Mouse (Mus musculus) midbrain, embryonic 10.5 days (tissue): Measurements from ENCODE around the gene Gsg1. TPM values are rescaled to one million over a fixed set of nuclear protein-coding genes. Genes with fewer than 3 reads are reported as not detected.

Source experiments
- DNase-seq: peaks from one replicate; pipeline ENCODE4 v3.0.0-alpha.2; 2017; ENCODE audit warnings: low spot score
- H3K27ac ChIP-seq: fragments of 300-500 bp; sonication (generic); replicated peaks from 2 replicates; pipeline ENCODE4 v1.5.1; 2016; ENCODE audit warnings: mild to moderate bottlenecking
- H3K27me3 ChIP-seq: fragments of 300-500 bp; sonication (generic); 2 replicates; pipeline ENCODE4 v1.6.1; 2016; ENCODE audit warnings: low read depth, mild to moderate bottlenecking; ENCODE audit not compliant: poor library complexity, severe bottlenecking
- H3K36me3 ChIP-seq: fragments of 300-500 bp; sonication (generic); 2 replicates; pipeline ENCODE4 v1.6.1; 2016; ENCODE audit warnings: mild to moderate bottlenecking, moderate library complexity
- H3K4me1 ChIP-seq: fragments of 300-500 bp; sonication (generic); 2 replicates; pipeline ENCODE4 v1.6.1; 2016
- H3K4me3 ChIP-seq: fragments of 300-500 bp; sonication (generic); 2 replicates; pipeline ENCODE4 v1.5.1; 2016; ENCODE audit warnings: mild to moderate bottlenecking, moderate library complexity
- H3K9me3 ChIP-seq: fragments of 300-500 bp; sonication (generic); replicated peaks from 2 replicates; pipeline ENCODE4 v1.6.1; 2016; ENCODE audit warnings: mild to moderate bottlenecking
- WGBS: fragments of 180-500 bp; shearing (Covaris S2); methylation state at CpG from one replicate; pipeline ENCODE4 v1.1.7; 2016; 5-methylcytosine and 5-hydroxymethylcytosine counted together
- polyA plus RNA-seq: library from polyadenylated mRNA; unstranded; fragments of >200 nt; fragmentation: Nextera tagmentation; extraction: Ambion mirVana; gene quantifications from 2 replicates; pipeline ENCODE4 v1.2.1, GENCODE M21; 2016

Gsg1 gene
- polyA plus RNA-seq, 1 experiment from 2014 or later: 0.09 TPM

DNA sequence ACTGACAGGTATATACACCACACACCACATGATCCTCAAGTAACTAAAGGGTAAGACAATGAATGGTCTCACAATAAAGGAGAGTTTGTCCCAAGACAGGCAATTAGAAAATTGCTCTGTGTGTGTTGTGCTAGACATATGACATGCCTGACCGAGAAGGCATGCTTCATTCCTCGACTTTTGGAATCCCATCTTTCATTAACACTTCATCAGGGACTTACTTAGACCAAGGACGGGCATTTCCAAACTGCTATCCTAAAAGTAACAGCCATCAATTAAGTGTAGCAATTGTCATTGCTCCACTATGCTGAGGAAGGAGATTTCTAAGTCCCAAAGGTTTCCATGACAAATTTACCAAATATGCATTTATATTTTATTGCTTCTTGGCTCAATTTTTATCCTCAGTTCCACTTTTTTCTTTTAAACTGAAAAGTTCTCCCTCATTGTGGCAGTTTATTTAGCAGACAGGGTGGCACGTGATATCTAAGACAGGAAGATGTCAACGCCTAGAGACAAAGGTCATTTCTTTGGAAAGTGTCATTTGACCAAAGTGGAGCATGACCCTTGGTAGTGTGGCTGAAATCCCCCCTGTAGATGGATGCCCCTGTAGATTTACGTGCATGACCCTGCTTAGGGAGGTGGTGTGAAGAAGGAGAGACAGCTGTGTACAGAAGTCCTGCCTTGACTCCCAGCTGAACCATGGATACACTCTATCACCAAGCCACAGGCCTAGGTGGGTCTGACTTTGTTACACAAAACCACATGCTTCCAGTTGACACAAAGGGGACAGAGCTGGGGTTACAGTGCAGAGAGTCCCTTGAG lies 22.5 kb upstream of the Gsg1 start:
- Histone ChIP-seq H3K36me3 (no peaks in the 10 kb centered on the region), H3K27me3 (no peaks in the 10 kb centered on the region), H3K4me3 (no peak overlapping the region), H3K9me3 (no peaks in the 10 kb centered on the region), H3K4me1 (peaks cover 8% of the 10 kb centered on the region), H3K27ac (no peak overlapping the region)
- no peak for DNase-seq
- 83% methylated on average over 6 of the region's 6 CpGs for WGBS

- 82% methylated on average over 4 of the region's 4 CpGs for WGBS
- Histone ChIP-seq H3K9me3 (no peaks in the 10 kb centered on the region), H3K27ac (peak overlapping the region; percentile 42; the same call in 1 of the 2 replicates), H3K27me3 (no peaks in the 10 kb centered on the region), H3K4me1 (peaks cover 8% of the 10 kb centered on the region), H3K36me3 (no peaks in the 10 kb centered on the region), H3K4me3 (no peak overlapping the region)
- no peak for DNase-seq
Observed at GRCm38 (mm10) chr6:135275231-135275630, 21.1 kb upstream of the Gsg1 start.

DNA sequence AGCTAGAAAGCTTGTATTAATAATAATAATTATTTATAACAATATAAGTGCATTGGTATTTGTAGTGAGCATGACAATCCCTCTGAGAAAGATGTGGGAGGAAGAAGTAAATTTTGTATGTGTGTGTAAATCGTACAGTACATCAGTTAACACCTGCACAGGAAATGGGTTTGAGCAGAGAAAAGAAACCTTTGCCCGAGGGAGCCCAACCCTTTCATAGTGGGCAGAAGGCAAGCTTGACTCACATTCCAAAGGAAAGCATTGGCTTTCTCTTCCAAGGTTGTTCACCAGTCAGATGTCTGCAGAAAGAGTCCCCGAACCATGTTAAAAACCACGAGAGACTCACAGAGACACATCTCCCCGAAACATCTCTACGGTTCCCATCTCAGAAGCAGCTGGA lies 18.9 kb upstream of the Gsg1 start:
- no peaks in the 10 kb centered on the region for H3K27me3 ChIP-seq
- H3K36me3 ChIP-seq: no peaks in the 10 kb centered on the region
- peaks cover 20% of the 10 kb centered on the region for H3K4me1 ChIP-seq
- WGBS: 93% methylated on average over 6 of the region's 6 CpGs
- H3K9me3 ChIP-seq: no peaks in the 10 kb centered on the region
- DNase-seq: no peak
- no peak overlapping the region for H3K4me3 ChIP-seq
- no peak overlapping the region for H3K27ac ChIP-seq

GRCm38 (mm10) chr6:135271761-135272160 lies 17.6 kb upstream of the Gsg1 start:
- H3K4me3 ChIP-seq: no peak overlapping the region
- no peaks in the 10 kb centered on the region for H3K27me3 ChIP-seq
- no peaks in the 10 kb centered on the region for H3K36me3 ChIP-seq
- H3K27ac ChIP-seq: no peak overlapping the region
- DNase-seq: no peak
- no peaks in the 10 kb centered on the region for H3K9me3 ChIP-seq
- 87% methylated on average over 2 of the region's 2 CpGs for WGBS
- H3K4me1 ChIP-seq: peaks cover 20% of the 10 kb centered on the region

DNA sequence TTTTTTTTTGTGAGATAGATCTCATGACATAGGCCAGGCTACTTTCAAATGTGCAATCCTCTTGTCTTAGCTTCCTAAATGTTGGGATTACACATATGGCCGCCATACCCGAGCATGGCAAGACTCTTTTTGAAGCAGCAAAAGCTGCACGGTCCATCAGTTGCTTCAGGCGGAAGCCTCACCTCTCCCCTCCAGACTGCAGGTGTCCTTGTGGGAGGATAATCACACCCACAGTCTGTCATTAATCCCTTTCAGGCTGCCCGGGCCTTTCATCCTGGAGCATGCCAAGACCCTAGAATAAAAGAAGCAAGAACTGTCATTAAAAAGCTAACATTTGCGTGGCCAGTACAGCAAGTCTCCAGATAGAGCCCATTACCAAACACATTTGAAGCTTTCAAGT lies 15.5 kb upstream of the Gsg1 start:
- H3K27ac ChIP-seq: no peak overlapping the region
- no peaks in the 10 kb centered on the region for H3K27me3 ChIP-seq
- H3K4me1 ChIP-seq: peaks cover 16% of the 10 kb centered on the region
- 41% methylated on average over 6 of the region's 6 CpGs for WGBS
- no peak for DNase-seq
- no peak overlapping the region for H3K4me3 ChIP-seq
- no peaks in the 10 kb centered on the region for H3K9me3 ChIP-seq
- no peaks in the 10 kb centered on the region for H3K36me3 ChIP-seq

DNA sequence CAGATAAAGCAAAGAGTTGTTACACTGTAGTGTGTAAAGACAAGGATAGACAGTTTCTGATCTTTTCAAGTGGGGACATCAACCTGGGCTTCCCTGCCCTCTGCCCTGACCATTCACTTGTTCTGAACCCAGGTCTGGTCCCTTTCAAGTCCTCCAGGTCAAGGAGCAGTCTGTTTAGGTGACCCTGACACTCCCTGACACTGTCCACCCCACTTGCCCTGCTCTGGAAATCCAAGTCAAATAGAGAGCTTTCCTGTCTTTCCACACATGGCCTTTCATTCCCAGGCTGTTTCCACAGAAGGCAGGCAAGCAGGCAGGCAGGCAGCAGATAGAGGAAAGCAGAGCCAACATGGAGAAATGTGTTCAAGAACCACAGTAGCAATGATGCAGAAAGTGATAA lies 14.2 kb upstream of the Gsg1 start:
- no peak for DNase-seq
- Histone ChIP-seq H3K4me3 (no peak overlapping the region), H3K27me3 (no peaks in the 10 kb centered on the region), H3K36me3 (no peaks in the 10 kb centered on the region), H3K27ac (no peak overlapping the region), H3K9me3 (peaks cover 5% of the 10 kb centered on the region; the same call in 1 of the 2 replicates), H3K4me1 (peaks cover 16% of the 10 kb centered on the region)

DNA sequence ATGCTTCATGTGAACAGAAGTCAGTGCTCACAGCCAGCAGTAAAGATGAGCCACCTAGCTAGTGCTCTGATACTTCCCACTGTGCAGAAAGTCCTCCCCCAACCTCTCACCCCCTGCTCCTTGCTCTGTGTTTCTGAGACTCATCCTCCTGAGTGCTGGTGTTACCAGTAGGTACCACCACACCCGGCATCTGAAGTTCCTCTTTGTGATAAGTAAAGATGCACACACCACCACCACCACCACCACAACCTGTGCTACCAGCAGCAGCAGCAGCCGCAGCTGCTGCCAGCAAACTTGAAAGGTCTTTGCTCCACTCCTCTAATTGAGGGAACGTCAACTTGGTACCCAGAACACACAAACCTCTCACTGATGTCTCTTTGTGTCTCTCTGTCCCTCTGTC lies 13.1 kb upstream of the Gsg1 start:
- Histone ChIP-seq H3K36me3 (no peaks in the 10 kb centered on the region), H3K4me1 (peaks cover 16% of the 10 kb centered on the region), H3K9me3 (peaks cover 5% of the 10 kb centered on the region; the same call in 1 of the 2 replicates), H3K27ac (no peak overlapping the region), H3K27me3 (no peaks in the 10 kb centered on the region), H3K4me3 (no peak overlapping the region)
- WGBS: 81% methylated on average over 3 of the region's 3 CpGs
- no peak for DNase-seq

DNA sequence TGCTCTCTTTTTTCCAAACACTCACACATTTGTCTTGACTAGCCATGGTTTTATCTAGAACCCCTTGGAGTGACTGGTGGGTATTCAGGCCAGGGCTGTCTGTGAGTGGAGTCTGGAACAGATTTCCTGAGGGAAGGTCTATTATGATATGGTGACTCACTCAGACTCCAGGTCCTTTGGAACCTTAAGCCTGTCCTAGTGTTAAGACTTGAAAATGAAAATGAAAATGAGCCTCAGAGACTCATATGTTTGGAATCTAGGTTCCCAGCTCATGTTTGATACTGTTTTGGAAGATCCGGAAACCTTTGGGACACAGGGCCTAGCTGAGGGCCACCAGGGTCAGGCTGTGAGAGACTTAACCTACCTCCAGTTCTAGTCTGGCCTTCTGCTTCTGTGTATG lies 11.9 kb upstream of the Gsg1 start:
- Histone ChIP-seq H3K36me3 (no peaks in the 10 kb centered on the region), H3K4me3 (no peak overlapping the region), H3K4me1 (peaks cover 12% of the 10 kb centered on the region), H3K27ac (no peak overlapping the region), H3K27me3 (no peaks in the 10 kb centered on the region), H3K9me3 (peaks cover 5% of the 10 kb centered on the region; the same call in 1 of the 2 replicates)
- DNase-seq: no peak
- WGBS: 89% methylated on average over 1 of the region's 1 CpGs

- 95% methylated on average over 6 of the region's 6 CpGs for WGBS
- Histone ChIP-seq H3K4me1 (peaks cover 6% of the 10 kb centered on the region), H3K36me3 (no peaks in the 10 kb centered on the region), H3K27me3 (no peaks in the 10 kb centered on the region), H3K4me3 (no peak overlapping the region), H3K27ac (no peak overlapping the region), H3K9me3 (peaks cover 5% of the 10 kb centered on the region; the same call in 1 of the 2 replicates)
- DNase-seq: no peak
Observed at GRCm38 (mm10) chr6:135264136-135264535, 10.0 kb upstream of the Gsg1 start.

DNA sequence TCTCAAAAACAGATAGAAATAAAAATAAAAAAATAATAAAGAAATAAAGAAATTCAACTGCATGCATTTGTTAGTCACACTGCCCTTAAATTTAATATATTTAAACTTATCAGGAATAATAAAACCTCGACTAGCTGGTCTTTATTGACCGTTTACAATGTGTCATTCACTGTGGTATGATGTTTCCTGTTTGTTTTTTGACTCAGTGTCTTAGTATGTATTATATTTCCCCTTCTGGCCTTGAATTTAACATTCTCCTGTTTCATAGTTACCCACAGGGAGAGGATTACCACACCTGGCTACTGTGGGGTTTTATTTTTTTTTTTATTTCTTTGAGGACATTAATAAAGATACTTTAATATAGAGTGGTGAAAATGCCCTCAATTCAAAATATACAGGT lies 8.4 kb upstream of the Gsg1 start:
- Histone ChIP-seq H3K27me3 (no peaks in the 10 kb centered on the region), H3K4me3 (no peak overlapping the region), H3K4me1 (no peaks in the 10 kb centered on the region), H3K27ac (no peak overlapping the region), H3K9me3 (peaks cover 5% of the 10 kb centered on the region; the same call in 1 of the 2 replicates), H3K36me3 (no peaks in the 10 kb centered on the region)
- 76% methylated on average over 2 of the region's 2 CpGs for WGBS
- no peak for DNase-seq

DNA sequence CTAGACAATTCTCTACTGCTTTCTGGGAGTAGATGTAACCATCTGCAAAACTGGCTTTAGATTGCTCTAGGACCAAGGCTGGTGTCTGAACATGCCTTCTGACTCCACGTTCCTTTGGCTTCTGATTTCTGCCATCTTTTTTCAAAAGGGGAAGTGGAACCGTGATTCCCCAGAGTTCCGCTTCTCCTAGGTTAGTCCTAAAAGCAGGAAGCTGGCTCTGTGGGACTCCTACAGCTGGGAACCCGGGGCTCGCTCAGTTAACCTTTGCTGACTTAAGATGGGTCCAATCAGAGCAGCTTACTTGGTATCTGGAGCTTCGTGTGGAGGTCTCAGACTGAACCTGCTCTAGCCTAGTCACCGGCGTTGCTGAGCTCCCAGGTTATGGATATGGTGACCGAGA lies 7.0 kb upstream of the Gsg1 start:
- 89% methylated on average over 9 of the region's 9 CpGs for WGBS
- no peak for DNase-seq
- no peaks in the 10 kb centered on the region for H3K36me3 ChIP-seq
- no peak overlapping the region for H3K4me3 ChIP-seq
- no peaks in the 10 kb centered on the region for H3K27me3 ChIP-seq
- peaks cover 5% of the 10 kb centered on the region; the same call in 1 of the 2 replicates for H3K9me3 ChIP-seq
- no peaks in the 10 kb centered on the region for H3K4me1 ChIP-seq
- H3K27ac ChIP-seq: no peak overlapping the region

GRCm38 (mm10) chr6:135260435-135260834 lies 6.3 kb upstream of the Gsg1 start:
- 91% methylated on average over 6 of the region's 6 CpGs for WGBS
- H3K4me3 ChIP-seq: no peak overlapping the region
- no peaks in the 10 kb centered on the region for H3K36me3 ChIP-seq
- DNase-seq: no peak
- no peak overlapping the region for H3K27ac ChIP-seq
- H3K9me3 ChIP-seq: peaks cover 5% of the 10 kb centered on the region; the same call in 1 of the 2 replicates
- no peaks in the 10 kb centered on the region for H3K4me1 ChIP-seq
- H3K27me3 ChIP-seq: no peaks in the 10 kb centered on the region

DNA sequence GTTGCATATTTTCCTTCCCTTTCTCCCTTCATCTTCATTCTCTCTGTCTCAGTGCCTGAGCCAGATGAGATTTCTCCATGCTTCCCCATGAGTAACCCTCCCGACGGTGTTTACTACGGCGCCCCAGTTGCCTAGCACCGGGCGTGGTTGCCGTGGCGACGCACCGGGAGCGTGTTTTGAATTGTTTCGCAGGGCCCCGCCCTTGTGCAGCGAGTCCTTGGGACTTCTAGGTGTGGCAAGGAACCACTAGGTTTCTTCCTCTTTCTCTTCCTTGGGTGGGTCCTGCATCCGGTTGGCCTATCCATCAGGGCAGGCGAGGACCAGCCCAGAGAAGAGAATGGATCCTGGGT lies 1.4 kb downstream of the Gsg1 start:
- Histone ChIP-seq H3K9me3 (no peaks in the 10 kb centered on the region), H3K27me3 (peaks cover 23% of the 10 kb centered on the region), H3K36me3 (no peaks in the 10 kb centered on the region), H3K4me1 (peaks cover 24% of the 10 kb centered on the region), H3K4me3 (peak overlapping the region; percentile 44), H3K27ac (peak overlapping the region; percentile 83)
- DNase-seq: peak; percentile 88
- 4% methylated on average over 16 of the region's 16 CpGs for WGBS
